Mouse (Mus musculus) activated CD4-positive, CD25-positive, alpha-beta regulatory T cell, adult 4 months (primary cell): ENCODE measurements at regions not wholly inside any gene's neighbourhood (a gene's known extent, or its start where the extent isn't known, plus 50 kb on each side); places are given as distances from the start of the nearest gene placed in this dataset.
A peak's percentile ranks its signal among the peaks of the same experiment; 100 is the strongest.

Experiments
- ATAC-seq: one replicate; pipeline ENCODE4 v1.8.0; 2017

GRCm38 (mm10) chr13:93243076-93243475, 50.9 kb upstream of the Tent2 start:
- ATAC-seq: peak; percentile 87

GRCm38 (mm10) chr13:93248711-93249110, 50.7 kb upstream of the Homer1 start:
- ATAC-seq: no peak
